Mouse (Mus musculus) mesoderm, embryonic 11.5 days (tissue): Measurements from ENCODE around the gene Casq2.
A peak's percentile ranks its signal among the peaks of the same experiment; 100 is the strongest.
"Not testable (repeated sequence)": the region's sequence is repeated elsewhere in the genome, so short reads cannot be mapped to it uniquely, and the experiment has no call there.

Experiments used
- DNase-seq: peaks from one replicate; pipeline ENCODE4 v3.0.0-alpha.2; 2012; ENCODE audit warnings: low read depth, low spot score

Casq2 gene

GRCm38 (mm10) chr3:102163861-102164260 is 77.6 kb downstream of the Casq2 start:
- DNase-seq = not testable (repeated sequence)

- DNase-seq = no peak
Observed at GRCm38 (mm10) chr3:102164911-102165310, 78.7 kb downstream of the Casq2 start.

GRCm38 (mm10) chr3:102165536-102166286 is 79.5 kb downstream of the Casq2 start:
- no peak for DNase-seq

DNA sequence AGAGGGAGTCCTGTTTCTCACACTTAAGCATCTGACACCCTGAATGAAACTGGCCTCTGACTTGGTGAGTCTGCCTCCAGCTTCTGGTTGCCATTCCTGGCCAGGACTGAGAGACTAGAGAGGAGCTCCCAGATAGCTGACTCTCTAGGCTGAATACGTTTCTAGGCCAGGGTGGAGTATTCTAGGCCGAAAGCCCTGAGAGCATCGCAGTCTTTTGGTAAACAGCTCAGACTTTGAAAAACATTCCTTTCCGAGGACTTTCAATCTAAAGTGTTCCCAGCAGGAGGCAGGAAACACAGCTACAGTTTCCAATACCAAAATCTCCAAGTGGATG is 80.0 kb downstream of the Casq2 start:
- DNase-seq = no peak

- DNase-seq = no peak
Observed at GRCm38 (mm10) chr3:102166794-102167193, 80.6 kb downstream of the Casq2 start.

DNA sequence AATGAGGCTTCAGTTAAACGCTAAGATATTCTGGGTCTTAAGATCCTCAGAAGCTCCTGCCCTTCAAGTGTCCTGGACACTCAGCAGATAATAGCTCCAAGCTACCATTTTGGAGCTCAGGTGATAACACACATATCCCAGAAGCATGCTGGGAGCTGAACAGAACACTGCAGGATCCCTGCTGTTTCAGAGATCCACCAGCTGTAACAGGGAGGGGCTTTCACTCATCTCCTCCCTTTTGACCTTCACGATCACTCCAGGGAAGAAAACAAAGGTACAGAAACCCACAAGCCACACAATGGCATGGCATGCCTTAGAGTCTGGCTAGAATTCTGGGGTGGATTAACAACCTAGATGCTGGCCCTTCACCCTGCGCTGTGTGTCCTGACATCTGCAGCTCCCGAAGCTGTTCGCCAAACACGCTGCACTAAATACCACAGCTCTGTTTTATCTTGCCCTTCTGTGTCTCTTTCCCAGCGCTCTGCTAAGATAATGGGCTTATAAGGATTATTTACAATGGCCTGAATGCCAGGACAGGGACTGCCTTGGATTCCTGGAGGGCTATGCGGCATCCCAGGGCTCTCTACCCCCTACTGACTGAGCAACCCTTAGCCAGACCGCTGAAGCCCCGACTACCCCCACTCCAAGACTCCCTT is 81.5 kb downstream of the Casq2 start:
- DNase-seq = no peak

- no peak for DNase-seq
Observed at GRCm38 (mm10) chr3:102169197-102169905, 83.1 kb downstream of the Casq2 start.

- DNase-seq = no peak
Observed at GRCm38 (mm10) chr3:102174118-102174865, 88.1 kb downstream of the Casq2 start.

GRCm38 (mm10) chr3:102175701-102176100 is 89.5 kb downstream of the Casq2 start:
- DNase-seq = no peak

DNA sequence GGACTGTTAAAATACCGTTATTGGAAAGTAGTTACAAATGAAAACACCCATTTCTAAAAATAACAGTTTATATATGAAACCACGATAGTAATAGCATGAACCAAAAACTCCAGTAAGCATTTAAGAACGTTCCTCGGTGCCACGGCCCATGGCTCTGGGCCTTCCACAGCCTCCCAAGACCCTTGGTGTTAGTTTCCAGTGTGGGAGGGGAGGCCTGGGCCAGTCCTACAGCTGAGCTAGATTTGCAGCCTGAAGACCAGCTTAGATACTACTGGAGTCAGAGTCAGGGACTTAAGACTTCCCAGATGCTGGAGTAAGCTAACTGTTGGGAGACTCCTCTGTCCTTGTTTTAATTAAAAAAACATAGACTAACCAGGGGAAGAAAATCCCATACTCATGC is 89.9 kb downstream of the Casq2 start:
- DNase-seq = no peak

DNA sequence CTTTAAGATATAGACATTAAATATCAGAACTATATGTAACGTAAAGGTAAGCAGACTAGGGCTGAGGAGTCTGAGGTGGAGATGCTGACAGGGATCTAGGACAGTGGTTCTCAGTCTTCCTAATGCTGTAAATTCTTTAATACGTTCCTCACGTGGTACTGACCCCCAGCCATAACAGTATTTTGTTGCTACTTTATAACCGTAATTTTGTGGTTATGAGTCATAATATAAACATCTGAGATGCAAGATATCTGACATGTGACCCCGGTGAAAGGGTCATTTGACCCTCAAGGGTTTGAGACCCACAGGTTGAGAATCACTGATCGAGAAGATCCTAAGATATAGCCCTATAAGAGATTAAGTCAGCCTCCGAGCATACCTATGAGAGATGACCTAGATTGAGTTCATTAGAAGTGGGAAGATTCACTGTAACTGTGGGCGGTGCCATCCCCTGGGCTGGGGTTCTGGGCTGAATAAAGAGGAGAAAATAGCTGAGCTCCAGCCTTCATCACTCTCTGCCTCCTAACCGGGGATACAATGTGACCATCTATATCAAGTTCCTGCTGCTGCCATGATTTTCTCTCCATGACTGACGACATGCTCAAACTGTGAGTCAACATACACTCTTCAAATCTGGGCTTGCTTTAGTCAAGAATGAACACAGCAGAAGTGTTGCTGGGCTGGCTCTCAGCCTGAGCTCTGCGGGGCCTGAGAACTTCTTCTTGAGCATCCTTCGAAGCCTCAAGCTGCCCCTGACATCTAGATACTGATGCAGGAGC is 91.8 kb downstream of the Casq2 start:
- DNase-seq = no peak

DNA sequence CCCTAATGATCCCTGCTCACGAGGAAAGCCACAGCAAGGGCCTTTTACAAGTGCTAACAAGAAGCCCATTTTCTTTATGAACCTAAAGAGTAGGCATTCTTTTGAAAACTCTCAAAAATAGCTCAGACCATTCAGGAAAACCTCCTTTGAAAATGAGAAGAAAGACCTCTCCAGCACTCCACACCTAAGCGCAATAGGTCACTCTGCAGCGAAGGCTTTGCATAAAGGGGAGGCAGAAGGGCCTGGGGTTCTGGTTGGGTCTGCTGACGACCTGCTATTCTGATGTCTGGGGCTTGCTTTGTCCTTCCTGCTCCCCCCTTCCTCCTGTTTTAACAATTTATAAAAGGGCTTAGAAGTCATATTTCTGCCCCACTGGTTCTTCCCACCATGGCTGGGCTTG is 93.7 kb downstream of the Casq2 start:
- DNase-seq = no peak

GRCm38 (mm10) chr3:102180746-102181145 is 94.5 kb downstream of the Casq2 start:
- no peak for DNase-seq

DNA sequence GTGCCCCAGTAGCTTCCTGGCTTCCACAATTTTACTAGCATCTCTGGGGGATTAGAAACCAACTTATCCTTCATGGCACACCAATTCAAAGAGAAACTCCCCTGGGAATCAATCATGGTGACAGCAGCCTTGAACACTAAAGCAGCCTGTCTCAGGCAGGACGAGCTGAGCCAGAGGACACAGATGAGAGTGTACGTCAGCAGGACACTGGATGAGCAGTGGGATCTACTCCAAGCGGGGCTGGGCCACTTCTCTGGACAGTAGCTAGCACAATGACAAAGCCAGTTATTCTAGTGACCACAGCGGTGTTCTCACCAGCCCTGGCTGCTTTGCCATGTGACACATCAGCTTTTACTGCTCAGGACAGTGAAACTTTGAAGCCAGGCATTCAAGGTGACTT is 95.0 kb downstream of the Casq2 start:
- DNase-seq = no peak

- DNase-seq = no peak
Observed at GRCm38 (mm10) chr3:102182601-102183000, 96.4 kb downstream of the Casq2 start.

DNA sequence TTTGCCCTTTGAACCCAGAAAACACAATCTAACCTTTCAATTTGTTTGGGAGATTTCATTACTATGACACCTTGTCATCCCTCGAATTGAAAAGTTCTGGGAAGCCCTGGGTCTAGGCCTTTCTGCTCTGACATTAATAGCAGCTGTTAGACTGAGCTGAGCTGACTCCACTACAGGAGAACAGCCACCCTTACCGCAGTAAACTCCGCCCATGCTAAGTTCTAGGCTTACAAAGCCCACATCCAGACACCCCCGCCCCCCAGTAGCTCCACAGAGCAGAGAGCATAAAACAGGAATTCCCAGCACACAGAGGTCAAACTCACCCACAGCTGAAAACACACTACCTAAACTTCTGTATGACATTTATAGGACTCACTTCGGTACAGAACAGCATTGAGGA is 98.5 kb downstream of the Casq2 start:
- peak; percentile 44 for DNase-seq

GRCm38 (mm10) chr3:102187401-102187800 is 101.2 kb downstream of the Casq2 start:
- DNase-seq = no peak

GRCm38 (mm10) chr3:102188972-102189371 is 102.8 kb downstream of the Casq2 start:
- DNase-seq = peak; percentile 51

- DNase-seq = peak; percentile 47
Observed at GRCm38 (mm10) chr3:102190015-102190414, 103.8 kb downstream of the Casq2 start.

GRCm38 (mm10) chr3:102190642-102191041 is 104.4 kb downstream of the Casq2 start:
- no peak for DNase-seq

DNA sequence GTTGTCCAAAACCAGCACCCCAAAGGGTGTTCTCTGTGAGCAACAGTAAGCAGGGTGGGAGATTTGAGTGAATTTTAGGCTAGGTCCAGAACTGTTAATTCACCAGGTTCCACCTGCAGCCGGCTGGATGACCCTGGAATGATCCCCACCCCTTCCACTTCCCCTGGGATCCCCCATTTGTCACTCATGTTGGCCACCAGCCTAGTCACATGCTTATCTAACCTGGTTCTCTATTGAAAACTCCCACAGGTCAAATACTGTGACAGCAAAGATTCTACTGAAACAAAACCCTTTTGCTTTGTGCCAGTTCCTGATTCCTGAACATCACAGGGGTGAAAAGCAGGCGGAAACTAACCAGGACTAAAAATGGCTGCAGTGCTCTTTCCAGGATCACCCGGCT is 105.4 kb downstream of the Casq2 start:
- no peak for DNase-seq
